Mouse (Mus musculus): Measurements from ENCODE around the gene Rnf103. TPM values are rescaled to one million over a fixed set of nuclear protein-coding genes. Genes with fewer than 3 reads are reported as not detected.

Rnf103 gene
- polyA plus RNA-seq, 1 experiment = 9.5 TPM

GRCm38 (mm10) chr6:71555507-71555951 is 61.8 kb downstream of the Rnf103 start:
- no peak for TF ChIP-seq CTCF (IDR thresholded peaks at IDR 0.05; ENCODE audit: low read depth, low read length)
- no peak for TF ChIP-seq EP300 (IDR thresholded peaks at IDR 0.05; ENCODE audit: insufficient read depth, low read depth, low read length)
- no peak for TF ChIP-seq POLR2A (IDR thresholded peaks at IDR 0.05; ENCODE audit: insufficient read depth, low read length)
- no peaks in the 10 kb centered on the region for H3K36me3 ChIP-seq (ENCODE audit: control insufficient read depth, insufficient read depth, low read length, poor library complexity, severe bottlenecking)
- no peak overlapping the region for H3K27ac ChIP-seq (ENCODE audit: insufficient read depth, low read length)

GRCm38 (mm10) chr6:71556826-71557225 is 63.1 kb downstream of the Rnf103 start:
- H3K36me3 ChIP-seq (ENCODE audit: control insufficient read depth, insufficient read depth, low read length, poor library complexity, severe bottlenecking) = no peaks in the 10 kb centered on the region
- no peak overlapping the region for H3K27ac ChIP-seq (ENCODE audit: insufficient read depth, low read length)
- TF ChIP-seq POLR2A (IDR thresholded peaks at IDR 0.05; ENCODE audit: insufficient read depth, low read length) (no peak), EP300 (IDR thresholded peaks at IDR 0.05; ENCODE audit: insufficient read depth, low read depth, low read length) (no peak), CTCF (IDR thresholded peaks at IDR 0.05; ENCODE audit: low read depth, low read length) (no peak)
- H3K9ac ChIP-seq (ENCODE audit: low read depth, poor library complexity, severe bottlenecking) = no peak overlapping the region
- no peaks in the 10 kb centered on the region for H3K4me1 ChIP-seq (ENCODE audit: control insufficient read depth, insufficient read depth, low read length)
- no peaks in the 10 kb centered on the region for H3K27me3 ChIP-seq (ENCODE audit: control insufficient read depth, insufficient read depth, low read length, poor library complexity, severe bottlenecking)
- H3K4me3 ChIP-seq (ENCODE audit: low read depth, low read length) = no peak overlapping the region
- H3K9me3 ChIP-seq (replicated peaks; ENCODE audit: control insufficient read depth, insufficient read depth, low read length, poor library complexity, severe bottlenecking) = no peaks in the 10 kb centered on the region

More at GRCm38 (mm10) chr6:71555507-71555951, 61.8 kb downstream of the Rnf103 start:
- Histone ChIP-seq H3K27me3 (ENCODE audit: control insufficient read depth, insufficient read depth, low read length, poor library complexity, severe bottlenecking) (no peaks in the 10 kb centered on the region), H3K4me3 (ENCODE audit: low read depth, low read length) (no peak overlapping the region), H3K4me1 (ENCODE audit: control insufficient read depth, insufficient read depth, low read length) (no peaks in the 10 kb centered on the region), H3K9me3 (replicated peaks; ENCODE audit: control insufficient read depth, insufficient read depth, low read length, poor library complexity, severe bottlenecking) (no peaks in the 10 kb centered on the region), H3K9ac (ENCODE audit: low read depth, poor library complexity, severe bottlenecking) (no peak overlapping the region)

Other genes starting within 250 kb of the Rnf103 start
- 53.7 and 59.1 TPM in 2 replicates for gene Krcc1, start 222.2 kb upstream of the Rnf103 start, polyA plus RNA-seq (2011; ENCODE audit: insufficient read depth, insufficient read length, low read depth, missing spikeins)
- 0.42 and 0.61 TPM in 2 replicates for gene Smyd1, start 171.7 kb upstream of the Rnf103 start, polyA plus RNA-seq (2011; ENCODE audit: insufficient read depth, insufficient read length, low read depth, missing spikeins)
- not detected in 2 replicates for gene Cd8b1, start 171.1 kb upstream of the Rnf103 start, polyA plus RNA-seq (2011; ENCODE audit: insufficient read depth, insufficient read length, low read depth, missing spikeins)
- 0.21 and 0.27 TPM in 2 replicates for gene Cd8a, start 120.5 kb upstream of the Rnf103 start, polyA plus RNA-seq (2011; ENCODE audit: insufficient read depth, insufficient read length, low read depth, missing spikeins)
- gene Rmnd5a, start 53.3 kb upstream of the Rnf103 start, polyA plus RNA-seq (2011; ENCODE audit: insufficient read depth, insufficient read length, low read depth, missing spikeins) = 80.3 and 86.1 TPM in 2 replicates
- 149 and 156 TPM in 2 replicates for gene Chmp3, start 49.9 kb downstream of the Rnf103 start, polyA plus RNA-seq (2011; ENCODE audit: insufficient read depth, insufficient read length, low read depth, missing spikeins)
- gene Kdm3a, start 139.1 kb downstream of the Rnf103 start, polyA plus RNA-seq (2011; ENCODE audit: insufficient read depth, insufficient read length, low read depth, missing spikeins) = 42.6 and 49.3 TPM in 2 replicates
- gene Reep1, start 213.7 kb downstream of the Rnf103 start, polyA plus RNA-seq (2011; ENCODE audit: insufficient read depth, insufficient read length, low read depth, missing spikeins) = 2.9 and 3.3 TPM in 2 replicates